Comparison of ENCODE assay signal across 8 mouse cellular contexts in genomic region chr2:30801067-30801852, GRCm38 (mm10). TPM values are rescaled to one million over a fixed set of nuclear protein-coding genes. Genes with fewer than 3 reads are reported as not detected.
DNase-seq lines count a peak whose midpoint lies in the region; ATAC-seq and TF ChIP-seq lines count a peak whose summit lies in the region.

No protein-coding gene starts in this region.

- H3K4me3 ChIP-seq in left cerebral cortex, adult 2 months: peak overlapping the region; percentile 51
- peak overlapping the region; percentile 39 for H3K4me3 ChIP-seq in forebrain, postnatal 0 days (ENCODE audit: low read depth, low read length)
- peak overlapping the region; percentile 54 for H3K4me3 ChIP-seq in intestine, embryonic 16.5 days (ENCODE audit: low read length)
- H3K4me3 ChIP-seq in stomach, embryonic 16.5 days (replicated peaks; ENCODE audit: low read length): peak overlapping the region; percentile 53

- no peak; the same call in 1 of the 2 replicates for TF ChIP-seq CTCF in left cerebral cortex, adult 2 months (IDR thresholded peaks at IDR 0.05)
- no peak for TF ChIP-seq CTCF in forebrain, postnatal 0 days (IDR thresholded peaks at IDR 0.05; ENCODE audit: low read depth)

- intact Hi-C loops in left cerebral cortex, adult 2 months (cut with DNase I): no loop called here
- intact Hi-C loops in left cerebral cortex, postnatal 14 days (cut with DNase I): no loop called here

- DNase-seq in left cerebral cortex, adult 2 months (ENCODE audit: extremely low spot score in 1 of 2, low spot score in 2 of 2): peak in 1 of 2 experiments; percentile 48
- no peak for DNase-seq in left cerebral cortex, postnatal 14 days (ENCODE audit: low spot score in 2 of 2)
- DNase-seq in adrenal gland, postnatal 14 days: peak; percentile 60
- DNase-seq in forebrain, postnatal 0 days: peak; percentile 50
- peak; percentile 41 for DNase-seq in lung, postnatal 36 days
- DNase-seq in spleen, postnatal 4 days (ENCODE audit: low spot score in 2 of 2): no peak

- peak overlapping the region; percentile 82 for H3K4me2 ChIP-seq in forebrain, postnatal 0 days (ENCODE audit: low read depth)
- H3K4me2 ChIP-seq in intestine, embryonic 16.5 days (ENCODE audit: low read depth, low read length): peak overlapping the region; percentile 98
- H3K4me2 ChIP-seq in stomach, embryonic 16.5 days (ENCODE audit: low read depth, low read length): peak overlapping the region; percentile 93

- H3K4me1 ChIP-seq in forebrain, postnatal 0 days (ENCODE audit: insufficient read depth): peaks cover 25% of the 10 kb centered on the region
- peaks cover 22% of the 10 kb centered on the region; the same call in 1 of the 2 replicates for H3K4me1 ChIP-seq in intestine, embryonic 16.5 days (ENCODE audit: control insufficient read depth, insufficient read depth, low read length)
- H3K4me1 ChIP-seq in stomach, embryonic 16.5 days (ENCODE audit: control insufficient read depth, insufficient read depth, low read length): peaks cover 10% of the 10 kb centered on the region

- peak overlapping the region; percentile 77 for H3K27ac ChIP-seq in left cerebral cortex, adult 2 months
- no peak overlapping the region for H3K27ac ChIP-seq in forebrain, postnatal 0 days (ENCODE audit: low read depth, low read length)
- H3K27ac ChIP-seq in intestine, embryonic 16.5 days (ENCODE audit: low read length): no peak overlapping the region
- H3K27ac ChIP-seq in stomach, embryonic 16.5 days (ENCODE audit: low read length): no peak overlapping the region

- WGBS in forebrain, postnatal 0 days: 3% methylated on average over 77 of the region's 77 CpGs
- WGBS in intestine, embryonic 16.5 days: under 1% methylated on average over 76 of the region's 77 CpGs
- under 1% methylated on average over 77 of the region's 77 CpGs for WGBS in stomach, embryonic 16.5 days

- no peaks in the 10 kb centered on the region for H3K9me3 ChIP-seq in forebrain, postnatal 0 days (ENCODE audit: low read length)
- H3K9me3 ChIP-seq in intestine, embryonic 16.5 days (ENCODE audit: control insufficient read depth, low read length): no peaks in the 10 kb centered on the region
- no peaks in the 10 kb centered on the region for H3K9me3 ChIP-seq in stomach, embryonic 16.5 days (replicated peaks; ENCODE audit: control insufficient read depth, low read length)

- no peaks in the 10 kb centered on the region; the same call in 1 of the 2 replicates for H3K27me3 ChIP-seq in forebrain, postnatal 0 days (ENCODE audit: insufficient read depth, low read length)
- H3K27me3 ChIP-seq in intestine, embryonic 16.5 days (replicated peaks; ENCODE audit: control insufficient read depth, insufficient read depth, low read length): peaks cover 3% of the 10 kb centered on the region; the same call in 1 of the 2 replicates
- no peaks in the 10 kb centered on the region for H3K27me3 ChIP-seq in stomach, embryonic 16.5 days (ENCODE audit: control insufficient read depth, insufficient read depth, low read length)

- ATAC-seq in forebrain, postnatal 0 days: peak; percentile 64
- ATAC-seq in intestine, embryonic 16.5 days: peak; percentile 62
- ATAC-seq in stomach, embryonic 16.5 days (ENCODE audit: insufficient read depth, low FRiP score): peak; percentile 71

- H3K36me3 ChIP-seq in forebrain, postnatal 0 days (ENCODE audit: insufficient read depth): no peaks in the 10 kb centered on the region
- H3K36me3 ChIP-seq in intestine, embryonic 16.5 days (ENCODE audit: control insufficient read depth, insufficient read depth, low read length): no peaks in the 10 kb centered on the region
- no peaks in the 10 kb centered on the region for H3K36me3 ChIP-seq in stomach, embryonic 16.5 days (ENCODE audit: control insufficient read depth, insufficient read depth, low read length)

- H3K9ac ChIP-seq in forebrain, postnatal 0 days: peak overlapping the region; percentile 58
- peak overlapping the region; percentile 73 for H3K9ac ChIP-seq in intestine, embryonic 16.5 days (ENCODE audit: low read depth, low read length)
- peak overlapping the region; percentile 77 for H3K9ac ChIP-seq in stomach, embryonic 16.5 days (ENCODE audit: low read length)

RNA-seq across cellular contexts. Expression of gene 1700001O22Rik, which starts 2.2 kb away (rescaled TPM):
- 10 to 100 TPM in 1 of 2 experiments, 1 to 10 TPM in 1; 9.9 to 12.6 TPM for total RNA-seq in left cerebral cortex, adult 2 months (2021)
- 1 to 10 TPM; 2.4 to 3.6 TPM for total RNA-seq in left cerebral cortex, postnatal 14 days (2021)
- 0.98 and 2.0 TPM in 2 replicates for total RNA-seq in adrenal gland, postnatal 14 days (2021)
- total RNA-seq in forebrain, postnatal 0 days (2014; rRNA removed): 0.77 and 1.8 TPM in 2 replicates
- 1.4 and 1.5 TPM in 2 replicates for polyA plus RNA-seq in forebrain, postnatal 0 days (2015; fragmentation: Nextera tagmentation; extraction: Ambion mirVana)
- polyA plus RNA-seq in intestine, embryonic 16.5 days (2015; fragmentation: Nextera tagmentation; extraction: Ambion mirVana): 0.99 and 1.2 TPM in 2 replicates
- polyA plus RNA-seq in stomach, embryonic 16.5 days (2015; fragmentation: Nextera tagmentation; extraction: Ambion mirVana): 1.5 and 1.7 TPM in 2 replicates

RNA-seq across cellular contexts. Expression of gene Ntmt1, which starts 6.4 kb away (rescaled TPM):
- 10 to 100 TPM; 35.2 to 38.8 TPM for total RNA-seq in left cerebral cortex, adult 2 months (2021)
- total RNA-seq in left cerebral cortex, postnatal 14 days (2021): 10 to 100 TPM; 39.6 to 40.7 TPM
- 32.3 and 37.7 TPM in 2 replicates for total RNA-seq in adrenal gland, postnatal 14 days (2021)
- 87.6 and 105 TPM in 2 replicates for total RNA-seq in forebrain, postnatal 0 days (2014; rRNA removed)
- 106 and 107 TPM in 2 replicates for polyA plus RNA-seq in forebrain, postnatal 0 days (2015; fragmentation: Nextera tagmentation; extraction: Ambion mirVana)
- 76.3 and 87.4 TPM in 2 replicates for polyA plus RNA-seq in intestine, embryonic 16.5 days (2015; fragmentation: Nextera tagmentation; extraction: Ambion mirVana)
- 71.5 and 80.0 TPM in 2 replicates for polyA plus RNA-seq in stomach, embryonic 16.5 days (2015; fragmentation: Nextera tagmentation; extraction: Ambion mirVana)

RNA-seq across cellular contexts. Expression of gene Asb6, which starts 28.9 kb away (rescaled TPM):
- 10 to 100 TPM; 35.4 to 40.5 TPM for total RNA-seq in left cerebral cortex, adult 2 months (2021)
- 10 to 100 TPM; 30.7 to 35.9 TPM for total RNA-seq in left cerebral cortex, postnatal 14 days (2021)
- total RNA-seq in adrenal gland, postnatal 14 days (2021): 22.3 and 25.8 TPM in 2 replicates
- total RNA-seq in forebrain, postnatal 0 days (2014; rRNA removed): 32.7 and 45.2 TPM in 2 replicates
- 31.3 and 36.0 TPM in 2 replicates for polyA plus RNA-seq in forebrain, postnatal 0 days (2015; fragmentation: Nextera tagmentation; extraction: Ambion mirVana)
- polyA plus RNA-seq in intestine, embryonic 16.5 days (2015; fragmentation: Nextera tagmentation; extraction: Ambion mirVana): 24.0 and 24.5 TPM in 2 replicates
- 28.0 and 30.0 TPM in 2 replicates for polyA plus RNA-seq in stomach, embryonic 16.5 days (2015; fragmentation: Nextera tagmentation; extraction: Ambion mirVana)

RNA-seq across cellular contexts. Expression of gene Prrx2, which starts 33.5 kb away (rescaled TPM):
- total RNA-seq in left cerebral cortex, adult 2 months (2021): 1 to 10 TPM; 1.5 to 1.7 TPM
- total RNA-seq in left cerebral cortex, postnatal 14 days (2021): 1 to 10 TPM; 2.3 to 3.3 TPM
- 1.6 and 2.4 TPM in 2 replicates for total RNA-seq in adrenal gland, postnatal 14 days (2021)
- 2.5 and 4.1 TPM in 2 replicates for total RNA-seq in forebrain, postnatal 0 days (2014; rRNA removed)
- polyA plus RNA-seq in forebrain, postnatal 0 days (2015; fragmentation: Nextera tagmentation; extraction: Ambion mirVana): 3.6 and 3.7 TPM in 2 replicates
- 1.6 and 1.9 TPM in 2 replicates for polyA plus RNA-seq in intestine, embryonic 16.5 days (2015; fragmentation: Nextera tagmentation; extraction: Ambion mirVana)
- polyA plus RNA-seq in stomach, embryonic 16.5 days (2015; fragmentation: Nextera tagmentation; extraction: Ambion mirVana): 3.5 and 3.9 TPM in 2 replicates

Comparison
In these comparisons a context has a peak if more than half of its experiments do, and no peak if none do; other contexts are left out.
1. DNase-seq: peak in adrenal gland, postnatal 14 days (single experiment), forebrain, postnatal 0 days (single experiment) and lung, postnatal 36 days (single experiment); none in left cerebral cortex, postnatal 14 days (0 of 2) and spleen, postnatal 4 days (0 of 2).
2. Peak in every context shown above with its lines, with median percentiles within 50 percentile points of each other: H3K4me3 ChIP-seq, ATAC-seq, H3K4me2 ChIP-seq and H3K9ac ChIP-seq.